Mouse (Mus musculus): ENCODE results near the gene Clec2g.

DNA sequence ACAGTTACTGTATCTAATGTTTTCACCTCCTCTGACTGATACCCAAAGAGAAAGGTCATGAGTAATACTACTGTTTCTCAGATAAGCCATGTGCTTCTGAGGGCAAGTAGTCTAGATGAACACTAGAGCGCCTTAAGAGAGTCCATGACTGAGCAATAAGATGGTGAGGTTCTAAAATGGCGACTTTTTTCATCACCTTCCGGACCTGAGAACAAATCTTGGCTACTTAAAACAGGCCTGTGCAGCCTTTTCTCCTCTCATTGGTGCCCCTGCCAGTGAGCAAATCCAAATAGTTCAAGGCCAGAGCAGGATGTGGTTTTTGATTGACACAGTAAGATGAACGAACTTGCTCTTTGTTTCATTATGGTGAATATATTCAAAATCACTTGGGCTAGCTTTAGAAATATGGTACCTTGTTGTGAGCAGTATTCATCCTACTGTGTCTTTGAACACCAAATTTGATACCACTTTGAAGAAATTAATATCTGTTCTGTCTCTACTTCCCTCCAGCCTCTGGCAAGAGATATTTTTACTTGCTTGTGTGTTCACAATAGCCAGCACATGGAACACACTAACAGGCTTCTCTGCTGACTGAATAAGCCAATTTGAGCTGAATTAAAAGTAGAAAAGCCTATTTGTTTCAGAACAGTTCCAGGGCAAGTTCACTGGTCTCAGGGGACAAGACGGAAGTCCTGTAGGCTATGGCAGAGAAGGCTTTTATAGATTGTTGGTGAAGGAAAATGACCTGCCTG lies 38.7 kb downstream of the Clec2g start:
- no peak for TF ChIP-seq MAX (IDR thresholded peaks at IDR 0.05)
- TF ChIP-seq CTCF (IDR thresholded peaks at IDR 0.05; ENCODE audit: control insufficient read depth, insufficient read depth, insufficient read length), result no peak
